7 mouse cellular contexts compared by ENCODE assay signal in genomic region chr10:26564462-26564861, GRCm38 (mm10).
DNase-seq lines count a peak whose midpoint lies in the region; ATAC-seq and TF ChIP-seq lines count a peak whose summit lies in the region.

No protein-coding gene starts in this region.

- WGBS in stomach, postnatal 0 days: 28% methylated on average over 11 of the region's 11 CpGs

- H3K4me3 ChIP-seq in stomach, postnatal 0 days (ENCODE audit: low read depth, low read length): no peak overlapping the region

- no peak for TF ChIP-seq EP300 in stomach, postnatal 0 days (optimal IDR thresholded peaks at IDR 0.05)

- no peaks in the 10 kb centered on the region for H3K4me1 ChIP-seq in stomach, postnatal 0 days (replicated peaks; ENCODE audit: control insufficient read depth, insufficient read depth)

- no peak overlapping the region for H3K9ac ChIP-seq in stomach, postnatal 0 days (ENCODE audit: low read length)

- no peaks in the 10 kb centered on the region for H3K9me3 ChIP-seq in stomach, postnatal 0 days (ENCODE audit: control insufficient read depth, low read length)

- no peaks in the 10 kb centered on the region for H3K27me3 ChIP-seq in stomach, postnatal 0 days (ENCODE audit: control insufficient read depth, insufficient read depth, low read length)

- H3K36me3 ChIP-seq in stomach, postnatal 0 days (ENCODE audit: control insufficient read depth, insufficient read depth, low read length): no peaks in the 10 kb centered on the region

- no peak overlapping the region for H3K27ac ChIP-seq in stomach, postnatal 0 days (replicated peaks)

- ATAC-seq in common myeloid progenitor, adult 5-6 weeks (replicated peaks; ENCODE audit: low read depth, poor library complexity, severe bottlenecking): peak; percentile 97
- ATAC-seq in megakaryocyte-erythroid progenitor cell, adult 5-6 weeks (replicated peaks; ENCODE audit: low FRiP score, low TSS enrichment, poor library complexity, severe bottlenecking): peak; percentile 98
- ATAC-seq in stomach, postnatal 0 days (ENCODE audit: low FRiP score, low TSS enrichment): no peak

- peak; percentile 66 for DNase-seq in 416B (ENCODE audit: low read depth)
- peak; percentile 34 for DNase-seq in CD4-positive, CD25-positive, alpha-beta regulatory T cell, adult 2 months (ENCODE audit: low read depth, low spot score)
- peak; percentile 4 to 18 for DNase-seq in heart, adult 9 months (ENCODE audit: low spot score in 2 of 2)
- DNase-seq in left cerebral cortex, adult 11 months (ENCODE audit: low spot score): peak; percentile 2
- peak; percentile 44 for DNase-seq in stomach, postnatal 0 days (ENCODE audit: low spot score)

- H3K4me2 ChIP-seq in stomach, postnatal 0 days (replicated peaks; ENCODE audit: low read depth): 0 out of 2 replicates have a peak overlapping the region, but pooled peaks have one; percentile 21

- TF ChIP-seq CTCF in stomach, postnatal 0 days (IDR thresholded peaks at IDR 0.05; ENCODE audit: low read depth): no peak

Comparison
In these comparisons a context has a peak if more than half of its experiments do, and no peak if none do; other contexts are left out.
1. DNase-seq: peak in every context shown above with its lines; median percentile 66 in 416B; 44 in stomach, postnatal 0 days; 34 in CD4-positive, CD25-positive, alpha-beta regulatory T cell, adult 2 months; 11 in heart, adult 9 months; 2 in left cerebral cortex, adult 11 months.